Mouse (Mus musculus): ENCODE measurements at regions not wholly inside any gene's neighbourhood (a gene's known extent, or its start where the extent isn't known, plus 50 kb on each side); places are given as distances from the start of the nearest gene placed in this dataset.

DNA sequence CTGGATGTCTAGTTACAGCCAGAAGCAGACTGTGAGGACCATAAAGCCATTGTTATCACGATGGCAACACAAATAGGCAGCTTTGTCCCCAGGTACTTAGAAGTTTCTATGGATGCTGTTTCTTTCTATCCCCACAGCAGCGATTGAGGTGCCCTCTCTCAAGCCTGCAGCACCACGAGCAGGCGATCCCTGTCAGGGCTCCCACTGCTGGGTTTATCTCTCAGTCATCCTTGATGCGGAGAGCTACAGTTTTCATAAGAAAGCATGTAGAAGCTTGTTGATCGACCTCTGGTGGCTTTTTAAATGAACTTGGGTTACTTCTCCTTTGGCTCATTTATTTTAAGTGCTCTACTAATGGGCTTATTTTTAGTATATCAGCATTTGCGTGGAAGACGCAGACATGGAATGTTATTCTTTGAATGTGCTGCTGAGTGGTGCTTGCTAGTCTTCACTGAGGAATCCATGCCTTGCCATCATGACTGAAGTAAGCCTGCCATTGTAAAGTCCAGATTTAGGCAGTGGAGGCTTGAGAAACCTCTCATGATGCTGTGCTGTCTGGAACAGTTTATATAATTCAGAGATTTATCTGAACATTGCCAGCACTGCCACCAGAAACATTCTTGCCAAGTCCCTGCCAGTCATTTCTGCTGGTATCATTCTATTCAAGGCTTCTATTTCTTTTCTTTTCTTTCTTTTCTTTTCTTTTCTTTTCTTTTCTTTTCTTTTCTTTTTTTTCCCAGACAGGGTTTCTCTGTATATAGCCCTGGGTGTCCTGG lies 161.0 kb downstream of the Cxcl12 start:
- no peak for ATAC-seq (replicated peaks; ENCODE audit: poor library complexity, severe bottlenecking)

DNA sequence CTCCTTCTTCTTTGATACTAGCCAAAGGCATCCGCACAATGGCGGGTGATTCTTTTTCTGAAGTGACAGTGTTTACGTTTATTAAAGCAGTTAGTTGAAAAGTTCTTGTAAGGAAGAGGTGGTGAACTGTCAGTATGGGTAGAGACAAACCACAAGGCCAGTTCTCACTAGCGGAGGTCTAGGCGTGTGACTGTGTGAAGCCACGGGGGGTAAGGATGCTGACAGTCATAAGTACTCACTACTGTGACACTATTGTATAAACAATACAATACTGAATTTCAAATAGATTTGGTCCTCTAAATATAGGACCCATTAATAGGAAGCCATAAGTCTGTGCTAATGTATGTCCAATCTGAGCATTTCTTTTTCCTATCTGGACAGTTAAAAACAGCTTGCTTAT lies 161.9 kb downstream of the Cxcl12 start:
- no peak for ATAC-seq (replicated peaks; ENCODE audit: poor library complexity, severe bottlenecking)

DNA sequence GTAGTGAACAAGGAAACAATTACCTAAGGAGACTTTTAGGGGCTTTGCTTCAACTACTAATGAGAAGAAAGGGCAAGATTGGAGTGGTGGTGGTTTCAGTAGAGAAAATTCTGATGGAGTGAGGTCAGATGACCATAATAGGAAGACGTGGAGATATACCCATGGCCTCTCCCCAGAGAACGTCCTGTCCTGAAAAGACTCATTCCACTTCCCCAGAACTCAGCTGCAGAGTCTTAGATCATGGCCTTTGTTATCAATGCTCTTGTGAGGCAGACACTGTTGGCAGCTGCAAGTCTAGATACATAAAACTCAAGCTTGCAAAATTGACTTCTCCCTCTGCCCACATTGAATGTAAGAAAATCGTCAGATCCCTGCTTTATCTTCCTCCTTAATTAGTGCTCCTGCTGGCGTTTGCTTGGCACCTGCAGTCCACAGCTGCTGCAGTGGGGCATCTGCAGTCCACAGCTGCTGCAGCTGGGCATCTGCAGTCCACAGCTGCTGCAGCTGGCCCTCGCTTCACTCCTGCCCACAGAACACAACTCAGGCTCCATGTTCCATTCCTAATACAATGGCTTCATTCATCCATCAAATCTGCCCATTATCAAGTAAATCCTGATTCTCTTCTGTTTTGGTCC lies 162.5 kb downstream of the Cxcl12 start:
- no peak for ATAC-seq (replicated peaks; ENCODE audit: poor library complexity, severe bottlenecking)

DNA sequence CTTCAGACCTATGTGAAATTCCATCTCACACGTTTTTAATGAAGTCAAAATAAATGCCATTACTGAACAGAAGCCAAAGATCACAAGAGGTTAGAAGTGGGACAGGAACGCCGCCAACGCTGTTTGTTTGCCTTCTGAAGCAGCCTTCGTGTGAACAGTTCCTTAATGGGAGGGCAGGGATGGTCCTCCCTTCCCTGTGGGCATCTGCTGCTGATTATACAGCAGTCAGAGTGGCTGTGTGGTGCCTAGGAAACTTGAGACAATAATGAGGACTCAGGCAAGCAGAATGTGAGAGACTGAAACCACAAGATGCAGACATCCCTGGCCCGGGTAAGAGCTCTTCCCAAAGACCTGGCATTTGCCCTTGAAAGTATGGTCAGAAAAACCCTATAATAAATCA lies 164.3 kb downstream of the Cxcl12 start:
- ATAC-seq (replicated peaks; ENCODE audit: poor library complexity, severe bottlenecking) = no peak

DNA sequence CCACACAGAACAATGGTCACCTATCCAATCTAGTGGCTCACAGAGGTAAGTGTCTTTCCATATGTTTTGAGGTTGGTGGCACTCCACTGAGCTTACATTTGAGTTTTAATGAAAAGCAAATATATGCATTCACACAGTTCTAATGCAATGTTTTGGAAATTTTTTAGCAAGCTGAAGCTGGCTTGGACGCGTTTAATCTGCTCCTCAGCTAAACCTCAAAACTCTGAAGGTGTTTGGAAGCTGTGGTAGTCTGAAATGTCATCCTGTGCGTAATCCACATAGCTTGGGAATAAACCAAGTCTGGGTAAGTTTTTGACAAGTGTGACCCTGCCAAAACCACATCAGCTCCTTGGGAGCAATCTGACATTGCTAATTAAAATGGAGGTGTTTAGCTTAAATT lies 173.8 kb downstream of the Cxcl12 start:
- ATAC-seq (replicated peaks; ENCODE audit: poor library complexity, severe bottlenecking) = no peak

DNA sequence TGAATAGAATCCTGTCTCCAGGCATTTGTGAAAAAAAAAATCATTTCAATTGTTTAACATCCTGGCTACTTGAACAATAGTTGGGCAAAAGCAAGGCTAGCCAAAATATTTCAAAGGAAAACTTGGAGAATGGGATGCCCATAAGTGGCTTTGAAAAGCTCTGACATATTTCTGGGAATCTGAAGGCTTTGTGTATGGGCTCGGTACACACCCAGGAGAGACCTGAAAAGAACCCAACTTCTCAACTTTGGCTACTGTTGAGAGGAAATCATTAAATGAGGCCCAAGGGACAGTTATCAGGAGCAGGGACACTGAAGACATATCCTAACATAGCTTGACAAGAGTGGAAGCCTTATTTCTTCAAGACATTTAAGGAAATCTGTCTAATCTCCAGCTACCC lies 179.0 kb downstream of the Cxcl12 start:
- ATAC-seq (replicated peaks; ENCODE audit: poor library complexity, severe bottlenecking) = no peak

DNA sequence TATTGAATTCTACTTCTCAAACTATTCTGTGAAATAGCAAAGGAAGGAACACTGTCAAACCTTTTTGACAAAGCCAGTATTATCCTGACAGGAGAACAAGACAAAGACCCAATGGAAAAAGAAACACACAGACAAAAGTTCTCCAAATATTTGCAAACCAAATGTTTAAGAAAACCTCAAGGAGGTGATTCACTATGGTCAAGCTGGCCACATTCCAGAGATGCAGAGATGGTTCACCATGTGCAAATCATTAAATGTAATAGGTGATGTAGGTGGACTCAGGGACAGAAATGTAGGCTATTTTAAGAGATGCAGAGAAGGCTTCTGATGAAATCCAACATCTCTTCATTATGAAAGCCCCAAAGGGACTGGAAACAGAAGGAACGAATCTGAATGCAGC lies 183.5 kb downstream of the Cxcl12 start:
- no peak for ATAC-seq (replicated peaks; ENCODE audit: poor library complexity, severe bottlenecking)

DNA sequence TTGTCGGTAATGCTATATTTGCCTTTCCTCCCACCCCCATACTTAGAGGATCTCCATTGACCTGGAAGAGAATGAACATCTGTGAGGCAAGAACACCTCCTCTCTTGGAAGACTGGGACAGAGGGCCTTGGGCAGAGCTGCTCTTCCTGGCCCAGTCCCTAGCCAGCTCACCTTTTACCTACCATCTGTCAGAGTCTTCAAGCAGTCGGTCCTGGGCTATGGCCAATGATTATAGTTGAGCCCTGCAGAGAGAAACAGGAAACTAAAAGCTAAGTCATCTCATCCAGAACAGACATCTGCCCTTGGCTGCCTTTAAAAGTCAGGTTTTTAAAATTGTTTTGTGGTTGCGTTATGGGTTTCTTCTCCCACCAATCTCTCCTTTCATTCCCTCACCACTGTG lies 184.8 kb downstream of the Cxcl12 start:
- ATAC-seq (replicated peaks; ENCODE audit: poor library complexity, severe bottlenecking) = no peak

DNA sequence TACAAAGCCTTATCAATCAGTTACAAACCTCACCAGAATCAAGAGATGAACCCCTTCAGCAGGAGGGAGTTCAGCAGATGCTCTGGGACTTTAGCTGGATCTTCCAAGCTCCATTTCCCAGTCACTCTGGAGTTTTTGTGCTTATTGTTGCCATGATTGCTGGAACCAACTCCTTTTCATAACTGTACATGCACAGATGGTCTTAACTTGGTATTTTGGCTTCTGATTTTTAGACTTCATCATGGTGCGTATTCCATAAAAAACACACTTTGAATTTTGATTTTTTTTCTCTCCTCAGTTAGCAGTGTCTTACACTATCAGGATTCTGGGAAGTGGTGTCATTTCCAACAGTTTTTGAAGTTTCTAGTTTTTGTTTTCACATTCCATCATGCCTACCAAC lies 187.8 kb downstream of the Cxcl12 start:
- ATAC-seq (replicated peaks; ENCODE audit: poor library complexity, severe bottlenecking) = no peak

DNA sequence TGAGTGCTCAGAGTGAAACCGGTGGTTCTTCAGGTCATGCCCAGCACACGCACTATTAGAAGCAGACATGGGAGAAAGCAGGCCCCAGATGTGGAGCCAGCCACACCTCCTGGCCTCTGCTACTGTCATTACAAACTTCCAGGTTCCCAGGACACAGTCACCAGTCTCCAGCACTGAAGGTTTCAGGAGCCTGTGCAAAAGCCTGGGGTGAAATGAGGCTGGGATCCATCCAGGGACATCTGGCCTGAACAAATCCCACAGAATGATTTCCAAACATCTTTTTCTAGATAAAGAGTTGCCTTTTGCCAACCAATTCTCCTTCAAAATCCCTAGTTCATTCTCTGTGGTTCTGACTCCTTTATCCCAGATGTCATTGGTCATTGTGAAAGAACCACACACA lies 191.1 kb downstream of the Cxcl12 start:
- no peak for ATAC-seq (replicated peaks; ENCODE audit: poor library complexity, severe bottlenecking)

DNA sequence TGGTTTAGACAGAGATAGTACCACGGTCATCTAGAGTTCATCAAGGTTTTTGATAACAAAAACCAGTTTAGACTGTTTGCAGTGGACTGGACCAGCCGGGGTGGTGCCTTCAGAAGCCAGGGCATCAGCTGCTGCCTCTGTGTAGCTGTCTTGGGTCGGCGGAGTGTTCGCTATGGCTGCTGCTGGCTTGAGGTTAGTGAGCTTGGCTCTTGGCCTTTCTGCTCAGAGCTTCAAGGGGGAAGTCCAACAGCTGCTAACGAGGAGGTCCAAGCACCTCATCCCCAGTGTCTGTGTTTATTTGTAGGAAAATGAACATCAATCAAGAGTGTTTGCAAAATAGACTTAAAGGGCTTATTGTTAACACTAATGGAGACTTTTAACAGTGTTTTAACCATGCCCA lies 198.2 kb downstream of the Cxcl12 start:
- no peak for ATAC-seq (replicated peaks; ENCODE audit: poor library complexity, severe bottlenecking)

DNA sequence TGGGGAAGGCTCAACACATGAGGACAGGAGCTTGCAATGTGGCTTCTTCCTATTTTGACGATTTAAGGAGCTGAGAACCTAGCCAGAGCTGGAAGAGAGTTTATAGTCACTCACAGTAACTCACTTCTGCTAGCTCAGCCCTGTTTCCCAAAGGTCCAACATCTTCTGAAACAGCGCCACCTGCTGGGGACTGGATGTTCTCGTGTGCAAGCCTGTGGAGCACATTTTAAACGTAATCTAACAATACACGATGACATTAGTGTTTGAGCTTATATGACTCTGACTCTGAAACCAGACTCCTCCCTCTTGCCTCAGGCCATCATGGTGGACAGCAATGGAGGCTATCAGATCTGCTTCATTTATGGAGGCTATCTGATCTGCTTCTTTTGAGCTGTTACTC lies 207.7 kb downstream of the Cxcl12 start:
- no peak for ATAC-seq (replicated peaks; ENCODE audit: poor library complexity, severe bottlenecking)

DNA sequence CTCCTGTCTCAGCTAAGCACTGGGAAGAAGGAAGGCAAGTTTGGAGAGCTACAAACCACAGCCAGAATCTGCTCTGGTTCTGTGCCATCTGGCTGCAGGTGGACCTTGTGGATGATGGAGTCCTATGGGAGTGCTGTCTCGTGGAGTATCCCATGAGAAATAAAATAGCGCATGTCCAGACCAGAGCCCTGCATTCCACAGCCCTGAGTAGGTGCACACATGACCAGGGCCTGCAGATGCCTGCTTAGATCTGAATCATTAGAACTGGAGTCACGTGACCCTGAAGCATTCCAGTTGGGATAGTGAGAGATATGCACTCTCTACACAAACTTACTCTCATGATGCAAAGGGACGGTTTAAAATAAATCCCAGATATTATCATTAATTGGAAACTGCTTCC lies 211.6 kb downstream of the Cxcl12 start:
- no peak for ATAC-seq (replicated peaks; ENCODE audit: poor library complexity, severe bottlenecking)

DNA sequence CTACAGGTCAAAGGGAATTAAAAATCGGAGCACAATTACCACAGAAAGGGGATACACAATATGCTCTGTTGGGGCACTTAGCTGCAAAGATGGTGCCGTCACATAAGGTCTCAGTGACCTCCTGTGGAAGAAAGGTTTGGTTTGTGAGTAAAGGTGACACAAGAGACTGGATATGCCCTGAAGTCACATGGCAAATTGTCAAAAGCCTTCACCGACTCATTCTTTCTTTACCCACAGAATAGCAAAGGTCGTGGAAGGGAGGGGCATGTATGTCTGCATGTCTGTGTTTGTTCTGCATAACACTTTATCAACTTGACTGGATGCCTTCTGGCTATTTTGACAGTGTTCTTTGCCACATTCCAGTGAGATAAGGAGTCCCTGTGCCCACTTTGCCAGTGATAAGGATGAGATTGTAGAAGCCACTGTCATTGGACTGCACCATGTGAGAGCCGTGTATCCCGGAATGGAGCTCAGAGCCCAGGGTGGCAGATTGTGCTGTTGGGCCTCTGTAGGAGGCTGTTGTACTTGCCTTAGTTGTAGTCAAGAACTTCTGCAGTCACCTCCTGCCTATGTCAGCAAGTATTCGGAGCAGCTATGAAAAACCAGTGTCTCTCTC lies 222.0 kb downstream of the Cxcl12 start:
- no peak for ATAC-seq (replicated peaks; ENCODE audit: poor library complexity, severe bottlenecking)

DNA sequence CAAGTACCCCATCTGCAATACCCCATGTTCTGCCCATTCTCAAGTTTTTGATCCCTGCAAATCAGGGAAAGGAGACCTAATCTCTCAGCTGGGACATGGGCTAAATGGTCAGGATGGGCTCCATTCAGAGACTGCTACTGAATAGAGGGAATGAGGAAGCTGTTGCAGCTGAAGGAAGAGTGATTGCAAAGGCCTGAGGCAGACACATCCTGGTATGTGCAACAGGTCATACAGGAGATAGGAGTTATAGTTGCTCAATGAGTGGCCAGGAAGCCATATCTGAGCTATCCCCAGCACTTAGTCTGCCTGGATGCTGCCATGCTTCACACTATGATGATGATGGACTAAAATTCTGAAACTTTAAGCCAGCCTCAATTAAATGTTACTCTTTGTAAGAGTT lies 225.1 kb downstream of the Cxcl12 start:
- peak; percentile 100 for ATAC-seq (replicated peaks; ENCODE audit: poor library complexity, severe bottlenecking)

DNA sequence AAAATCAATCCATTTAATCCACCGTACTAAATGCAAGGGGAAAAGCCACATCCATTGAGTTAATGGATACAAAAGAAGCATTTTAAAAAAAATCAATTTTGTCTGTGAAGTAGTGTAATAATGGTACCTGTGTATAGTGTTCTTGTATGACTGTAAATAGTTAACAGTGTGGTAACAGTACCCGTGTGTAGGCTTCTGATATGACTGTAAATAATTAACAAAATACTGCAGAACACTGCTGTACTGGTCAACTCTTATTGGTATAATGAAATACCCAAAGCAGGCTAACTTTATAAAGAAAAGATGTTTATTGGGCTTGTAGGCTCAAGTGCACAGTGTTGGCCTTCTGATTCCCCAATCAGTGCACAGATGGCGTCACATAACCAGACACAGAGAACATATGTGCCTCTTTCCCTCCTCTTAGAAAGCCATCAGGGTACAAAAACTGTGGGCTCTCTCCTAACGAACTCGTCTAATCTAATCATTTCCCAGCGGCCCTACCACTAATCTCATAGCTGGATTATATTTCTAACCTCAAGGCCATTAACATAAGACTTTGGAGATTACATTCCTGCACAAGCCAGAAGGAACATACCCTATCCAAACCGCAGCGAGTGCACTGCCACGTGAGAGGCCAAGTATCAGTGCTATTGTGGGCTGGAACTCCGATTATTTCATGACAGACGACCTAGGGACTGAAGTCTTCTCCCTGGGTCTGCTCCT lies 237.4 kb downstream of the Cxcl12 start:
- no peak for ATAC-seq (replicated peaks; ENCODE audit: poor library complexity, severe bottlenecking)

DNA sequence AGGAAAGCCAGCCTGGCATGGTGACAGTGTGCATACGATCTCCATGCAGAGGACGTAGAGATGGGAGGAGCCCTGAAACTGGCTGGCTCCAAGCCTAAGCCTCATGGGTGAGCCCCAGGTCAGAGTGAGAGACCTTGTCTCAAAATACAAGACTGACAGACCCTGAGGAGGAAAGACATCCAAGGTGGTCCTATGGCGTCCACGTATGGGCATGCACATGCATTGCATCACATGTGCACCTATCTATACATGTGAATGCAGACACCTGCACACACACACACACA lies 237.9 kb downstream of the Cxcl12 start:
- ATAC-seq (replicated peaks; ENCODE audit: poor library complexity, severe bottlenecking) = no peak

DNA sequence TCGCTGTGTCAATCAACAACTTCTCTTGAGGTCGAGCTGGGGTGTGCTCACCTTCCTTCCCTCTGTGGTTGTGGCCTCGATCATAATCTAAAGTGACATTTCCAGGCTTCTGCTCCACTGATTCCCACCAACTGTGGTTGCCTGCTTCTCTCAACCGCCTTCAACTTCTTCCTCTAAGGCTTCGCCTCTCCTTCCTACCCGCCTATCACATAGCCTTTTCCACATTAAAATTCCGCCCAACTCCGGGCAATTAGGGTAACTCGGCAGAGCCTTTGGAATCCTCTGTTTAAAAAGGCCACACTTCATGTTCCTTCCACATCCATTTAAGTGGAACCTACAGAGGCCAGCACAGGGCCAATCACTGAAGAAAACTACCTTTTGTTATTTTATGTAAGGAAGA lies 238.4 kb downstream of the Cxcl12 start:
- ATAC-seq (replicated peaks; ENCODE audit: poor library complexity, severe bottlenecking) = no peak; the same call in 1 of the 2 replicates

DNA sequence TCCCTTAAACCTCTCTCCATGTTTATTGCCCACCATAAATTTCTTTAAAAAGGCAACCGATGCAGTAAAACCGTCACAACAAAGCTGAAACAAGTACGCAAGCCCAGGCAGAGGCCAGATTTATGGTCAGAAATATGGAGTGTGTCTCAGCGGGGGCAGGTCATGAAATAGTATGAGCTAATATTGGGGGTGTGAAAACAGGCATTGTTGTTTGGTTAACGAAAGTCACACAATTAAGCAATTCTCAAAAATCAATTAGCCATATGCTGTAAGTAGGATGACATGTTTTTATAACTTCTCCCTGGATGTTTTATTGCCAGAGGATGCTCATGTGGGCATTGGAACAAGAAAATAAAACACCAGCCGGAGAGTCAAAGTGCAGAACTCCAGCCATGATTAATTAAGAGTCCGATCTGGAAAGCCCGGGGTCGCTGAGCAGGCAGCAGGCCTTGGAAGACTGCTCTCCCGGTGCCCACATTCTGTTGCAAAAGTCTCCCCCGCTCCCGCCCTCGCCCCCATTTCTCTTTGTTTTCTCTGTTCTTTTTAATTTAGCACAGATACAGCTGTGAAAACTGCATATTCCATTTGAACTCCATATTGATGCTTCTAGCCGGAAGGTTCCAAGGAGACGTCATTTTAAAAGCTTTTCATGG lies 239.0 kb downstream of the Cxcl12 start:
- no peak for ATAC-seq (replicated peaks; ENCODE audit: poor library complexity, severe bottlenecking)

DNA sequence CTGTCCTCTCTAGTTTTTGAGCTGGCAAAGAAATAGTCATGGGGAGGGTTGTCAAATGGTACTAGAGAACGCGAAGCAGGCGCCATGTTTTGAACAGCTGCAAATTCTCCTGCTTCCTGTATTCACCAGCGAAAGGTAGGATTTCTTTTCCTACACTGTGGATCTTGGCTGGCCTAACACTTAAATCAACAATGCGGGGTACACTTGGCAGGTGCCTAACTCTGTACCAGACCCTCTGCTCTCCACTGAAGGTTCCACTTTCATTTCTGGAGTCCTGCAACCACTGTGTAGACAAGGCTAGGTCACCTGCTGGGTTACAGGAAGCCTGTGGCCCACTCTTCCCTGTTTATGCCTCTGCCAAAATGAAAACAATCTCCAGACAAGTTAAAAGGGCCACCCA lies 239.6 kb downstream of the Cxcl12 start:
- ATAC-seq (replicated peaks; ENCODE audit: poor library complexity, severe bottlenecking) = no peak
